Mouse (Mus musculus): ENCODE data around the gene AF067063. TPM values are rescaled to one million over a fixed set of nuclear protein-coding genes. Genes with fewer than 3 reads are reported as not detected.
"Not testable (repeated sequence)": the region's sequence is repeated elsewhere in the genome, so short reads cannot be mapped to it uniquely, and the experiment has no call there.

AF067063 gene
- not detected in 2 replicates for polyA plus RNA-seq (2016; fragmentation: Nextera tagmentation; extraction: Ambion mirVana)

- not testable (repeated sequence) for H3K9me3 ChIP-seq
Observed at GRCm38 (mm10) chr13:119830116-119830515, at the start of gene AF067063. TSS of gene AF067063 (minus strand) at chr13:119830216.

GRCm38 (mm10) chr13:119864395-119864999 lies 34.5 kb upstream of the AF067063 start:
- not testable (repeated sequence) for H3K4me1 ChIP-seq; H3K36me3 ChIP-seq; H3K9ac ChIP-seq (replicated peaks); H3K27me3 ChIP-seq; H3K4me3 ChIP-seq; H3K4me2 ChIP-seq (replicated peaks); H3K27ac ChIP-seq (replicated peaks); H3K9me3 ChIP-seq; ATAC-seq (ENCODE audit: low FRiP score, low read depth)
- WGBS, result 80% methylated on average over 6 of the region's 7 CpGs

More at GRCm38 (mm10) chr13:119830116-119830515, at the start of gene AF067063:
- not testable (repeated sequence) for H3K36me3 ChIP-seq; H3K4me3 ChIP-seq; ATAC-seq (ENCODE audit: low FRiP score, low read depth); H3K4me2 ChIP-seq (replicated peaks); H3K27ac ChIP-seq (replicated peaks); H3K9ac ChIP-seq (replicated peaks); H3K4me1 ChIP-seq; H3K27me3 ChIP-seq

GRCm38 (mm10) chr13:119862399-119862798 lies 32.4 kb upstream of the AF067063 start:
- H3K9me3 ChIP-seq; H3K4me2 ChIP-seq (replicated peaks); H3K4me1 ChIP-seq; H3K9ac ChIP-seq (replicated peaks); H3K27me3 ChIP-seq; H3K4me3 ChIP-seq; H3K27ac ChIP-seq (replicated peaks); ATAC-seq (ENCODE audit: low FRiP score, low read depth); H3K36me3 ChIP-seq: not testable (repeated sequence)
- no CpG with 5 or more reads among the region's 6 CpGs for WGBS

GRCm38 (mm10) chr13:119839982-119840381 lies 10.0 kb upstream of the AF067063 start:
- not testable (repeated sequence) for H3K27ac ChIP-seq (replicated peaks); H3K4me3 ChIP-seq; H3K9me3 ChIP-seq; H3K4me1 ChIP-seq; H3K9ac ChIP-seq (replicated peaks); H3K36me3 ChIP-seq
- peak; percentile 45; the same call in 1 of the 2 replicates for ATAC-seq (ENCODE audit: low FRiP score, low read depth)
- Histone ChIP-seq H3K4me2 (replicated peaks) (0 out of 2 replicates have a peak overlapping the region, but pooled peaks have one; percentile 11), H3K27me3 (peaks cover 16% of the 10 kb centered on the region)
- 28% methylated on average over 6 of the region's 6 CpGs for WGBS

- peaks cover 17% of the 10 kb centered on the region for H3K27me3 ChIP-seq
- not testable (repeated sequence) for H3K4me1 ChIP-seq; H3K9ac ChIP-seq (replicated peaks); H3K9me3 ChIP-seq; H3K27ac ChIP-seq (replicated peaks); H3K36me3 ChIP-seq; H3K4me3 ChIP-seq
- WGBS, result 6% methylated on average over 14 of the region's 23 CpGs
- ATAC-seq (ENCODE audit: low FRiP score, low read depth), result peak; percentile 47
- peak overlapping the region; percentile 33 for H3K4me2 ChIP-seq (replicated peaks)
Observed at GRCm38 (mm10) chr13:119837719-119838337, 7.8 kb upstream of the AF067063 start.

- ATAC-seq (ENCODE audit: low FRiP score, low read depth), result peak; percentile 80
- Histone ChIP-seq H3K4me3 (peak overlapping the region; percentile 28), H3K27me3 (peaks cover 17% of the 10 kb centered on the region), H3K4me2 (replicated peaks) (peak overlapping the region; percentile 42)
- not testable (repeated sequence) for H3K36me3 ChIP-seq; H3K9me3 ChIP-seq; H3K4me1 ChIP-seq; H3K9ac ChIP-seq (replicated peaks); H3K27ac ChIP-seq (replicated peaks)
- WGBS, result 14% methylated on average over 23 of the region's 23 CpGs
Observed at GRCm38 (mm10) chr13:119836324-119836811, 6.4 kb upstream of the AF067063 start.

GRCm38 (mm10) chr13:119835320-119836056 lies 5.5 kb upstream of the AF067063 start, which contains the start of gene D13Ertd608e:
TSS of gene D13Ertd608e (plus strand) at chr13:119836006.
- 13% methylated on average over 18 of the region's 25 CpGs for WGBS
- H3K4me2 ChIP-seq (replicated peaks), result peak within 1 kb of the TSS; percentile 42
- not testable (repeated sequence) for H3K27ac ChIP-seq (replicated peaks); H3K4me1 ChIP-seq; H3K9ac ChIP-seq (replicated peaks); H3K9me3 ChIP-seq; H3K36me3 ChIP-seq
- H3K4me3 ChIP-seq, result peak within 1 kb of the TSS; percentile 28
- peaks cover 17% of the 10 kb centered on the region for H3K27me3 ChIP-seq
- peak; percentile 38 for ATAC-seq (ENCODE audit: low FRiP score, low read depth)

GRCm38 (mm10) chr13:119817579-119818206 lies 12.3 kb downstream of the AF067063 start:
- Histone ChIP-seq H3K9ac (replicated peaks) (no peak overlapping the region), H3K4me1 (peaks cover 13% of the 10 kb centered on the region; the same call in 1 of the 2 replicates), H3K9me3 (no peaks in the 10 kb centered on the region), H3K4me3 (no peak overlapping the region), H3K4me2 (replicated peaks) (no peak overlapping the region), H3K36me3 (no peaks in the 10 kb centered on the region), H3K27ac (replicated peaks) (no peak overlapping the region), H3K27me3 (no peaks in the 10 kb centered on the region)
- 0 out of 2 replicates have a peak, but pooled peaks have one; percentile 44 for ATAC-seq (ENCODE audit: low FRiP score, low read depth)
- 10% methylated on average over 2 of the region's 2 CpGs for WGBS

- Histone ChIP-seq H3K27ac (replicated peaks) (no peak overlapping the region), H3K4me3 (no peak overlapping the region), H3K9me3 (no peaks in the 10 kb centered on the region), H3K4me2 (replicated peaks) (no peak overlapping the region), H3K9ac (replicated peaks) (no peak overlapping the region), H3K4me1 (peaks cover 13% of the 10 kb centered on the region; the same call in 1 of the 2 replicates), H3K27me3 (no peaks in the 10 kb centered on the region), H3K36me3 (no peaks in the 10 kb centered on the region)
- WGBS, result 53% methylated on average over 8 of the region's 8 CpGs
- no peak for ATAC-seq (ENCODE audit: low FRiP score, low read depth)
Observed at GRCm38 (mm10) chr13:119816798-119817197, 13.2 kb downstream of the AF067063 start.

- Histone ChIP-seq H3K9me3 (no peaks in the 10 kb centered on the region), H3K27me3 (no peaks in the 10 kb centered on the region), H3K36me3 (no peaks in the 10 kb centered on the region), H3K9ac (replicated peaks) (no peak overlapping the region), H3K4me3 (no peak overlapping the region), H3K4me1 (no peaks in the 10 kb centered on the region), H3K27ac (replicated peaks) (no peak overlapping the region), H3K4me2 (replicated peaks) (no peak overlapping the region)
- ATAC-seq (ENCODE audit: low FRiP score, low read depth), result no peak
- 88% methylated on average over 9 of the region's 9 CpGs for WGBS
Observed at GRCm38 (mm10) chr13:119810031-119810430, 20.0 kb downstream of the AF067063 start.

- H3K4me2 ChIP-seq (replicated peaks), result no peak overlapping the region
- no peak overlapping the region for H3K9ac ChIP-seq (replicated peaks)
- no peak overlapping the region for H3K4me3 ChIP-seq
- WGBS, result 80% methylated on average over 2 of the region's 2 CpGs
- H3K9me3 ChIP-seq, result no peaks in the 10 kb centered on the region
- no peaks in the 10 kb centered on the region for H3K4me1 ChIP-seq
- no peak for ATAC-seq (ENCODE audit: low FRiP score, low read depth)
- no peaks in the 10 kb centered on the region for H3K36me3 ChIP-seq
- no peaks in the 10 kb centered on the region for H3K27me3 ChIP-seq
- no peak overlapping the region for H3K27ac ChIP-seq (replicated peaks)
Observed at GRCm38 (mm10) chr13:119808937-119809336, 21.1 kb downstream of the AF067063 start.

Data from midbrain, embryonic 12.5 days (tissue).